Mouse (Mus musculus) G1E (cell line): Measurements from ENCODE around the gene Taok1. TPM values are rescaled to one million over a fixed set of nuclear protein-coding genes. Genes with fewer than 3 reads are reported as not detected.

Experiments
- ATAC-seq: 2 replicates; pipeline ENCODE4 v1.8.0; 2016; ENCODE audit warnings: mild to moderate bottlenecking; ENCODE audit not compliant: insufficient number of reproducible peaks, poor library complexity, low FRiP score, severe bottlenecking; ENCODE audit errors: extremely low read depth
- DNase-seq: peaks from one replicate; pipeline ENCODE4 v3.0.0; 2012; ENCODE audit warnings: low spot score
- H3K27me3 ChIP-seq: 2 replicates; pipeline ENCODE4 v1.6.1; 2012; ENCODE audit warnings: mild to moderate bottlenecking, low read length, inconsistent platforms; ENCODE audit not compliant: insufficient read depth
- H3K36me3 ChIP-seq: replicated peaks from 2 replicates; pipeline ENCODE3; 2012; ENCODE audit warnings: mild to moderate bottlenecking, inconsistent platforms
- H3K4me1 ChIP-seq: 2 replicates; pipeline ENCODE4 v1.6.1; 2012; ENCODE audit warnings: low read depth, low read length, inconsistent platforms, mixed read lengths; ENCODE audit not compliant: insufficient read depth
- H3K4me3 ChIP-seq: 2 replicates; pipeline ENCODE4 v1.5.1; 2012; ENCODE audit warnings: low read depth, mild to moderate bottlenecking, inconsistent platforms, low read length, moderate library complexity, mixed read lengths
- H3K9me3 ChIP-seq: replicated peaks from 2 replicates; pipeline ENCODE4 v1.6.1; 2012; ENCODE audit warnings: inconsistent platforms
- CTCF ChIP-seq: IDR thresholded peaks from 2 replicates; pipeline ENCODE4 v1.5.1; 2012; ENCODE audit warnings: low read depth, low read length, inconsistent platforms, mixed read lengths
- GATA1 ChIP-seq: IDR thresholded peaks from 2 replicates; pipeline ENCODE4 v1.6.1; 2012; ENCODE audit warnings: borderline replicate concordance, low read length, inconsistent platforms, mixed read lengths
- GATA2 ChIP-seq: IDR thresholded peaks from 2 replicates; pipeline ENCODE4 v1.6.1; 2012; ENCODE audit warnings: low read depth, low read length, inconsistent platforms, borderline replicate concordance
- POLR2AphosphoS5 ChIP-seq: IDR thresholded peaks from 2 replicates; pipeline ENCODE4 v1.6.1; 2012; ENCODE audit warnings: low read depth, low read length, inconsistent platforms; ENCODE audit not compliant: insufficient replicate concordance
- TAL1 ChIP-seq: conservative IDR thresholded peaks from 2 replicates; pipeline ENCODE4 v1.6.1; 2012; ENCODE audit warnings: low read depth, low read length, inconsistent platforms, mixed read lengths
- polyA plus RNA-seq: library from polyadenylated mRNA; stranded (reverse); fragments of >175 nt; gene quantifications from 2 replicates; pipeline ENCODE4 v1.2.3, GENCODE M21; 2012
- total RNA-seq, 2 experiments: library from RNA; stranded (forward) in 1 of 2; stranded (reverse) in 1 of 2; fragments of 200-1000 nt in 1 of 2; fragments of >200 nt in 1 of 2; fragmentation: Nextera tagmentation in 1 of 2; gene quantifications; 2 replicates each; pipeline ENCODE4 v1.2.3; 2014 to 2017

Taok1 gene
- total and polyA plus RNA-seq, 3 experiments = 2.5 to 50.1 (median 45.6) TPM

DNA sequence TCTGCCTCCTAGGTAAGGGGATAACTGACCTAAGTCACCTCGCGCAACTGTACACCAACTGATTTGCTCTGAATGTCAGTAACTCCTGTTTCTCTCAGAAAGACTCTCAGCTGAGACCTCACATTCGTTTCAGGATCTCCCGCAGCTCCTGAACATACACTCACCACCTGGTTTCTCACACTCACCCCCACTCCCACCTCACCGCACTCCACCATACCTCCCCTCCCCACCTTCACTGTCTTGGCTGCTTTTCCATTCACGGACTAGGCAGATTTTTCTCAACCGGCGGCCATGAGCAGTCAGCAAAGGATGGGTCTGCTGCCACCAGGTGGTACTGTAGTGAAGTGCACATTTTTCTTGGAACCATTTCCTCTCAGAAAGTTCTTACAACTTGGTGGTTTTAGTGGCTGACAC is 22.6 kb upstream of the Taok1 start:
- Histone ChIP-seq H3K27me3 (peaks cover 9% of the 10 kb centered on the region), H3K4me3 (peak overlapping the region; percentile 66), H3K4me1 (peaks cover 47% of the 10 kb centered on the region), H3K9me3 (peaks cover 3% of the 10 kb centered on the region; the same call in 1 of the 2 replicates), H3K36me3 (no peaks in the 10 kb centered on the region)
- TF ChIP-seq CTCF (peak; percentile 66), GATA1 (no peak)
- ATAC-seq (no peak; the same call in 1 of the 2 replicates), DNase-seq (peak; percentile 41)

GRCm38 (mm10) chr11:77629476-77629875 is 21.9 kb upstream of the Taok1 start:
- Histone ChIP-seq H3K9me3 (peaks cover 3% of the 10 kb centered on the region; the same call in 1 of the 2 replicates), H3K27me3 (peaks cover 9% of the 10 kb centered on the region), H3K4me1 (peaks cover 55% of the 10 kb centered on the region), H3K4me3 (no peak overlapping the region), H3K36me3 (no peaks in the 10 kb centered on the region)
- DNase-seq = peak; percentile 32
- TF ChIP-seq GATA1 (no peak), TAL1 (no peak), CTCF (no peak), GATA2 (no peak), POLR2AphosphoS5 (no peak)
- ATAC-seq = no peak

DNA sequence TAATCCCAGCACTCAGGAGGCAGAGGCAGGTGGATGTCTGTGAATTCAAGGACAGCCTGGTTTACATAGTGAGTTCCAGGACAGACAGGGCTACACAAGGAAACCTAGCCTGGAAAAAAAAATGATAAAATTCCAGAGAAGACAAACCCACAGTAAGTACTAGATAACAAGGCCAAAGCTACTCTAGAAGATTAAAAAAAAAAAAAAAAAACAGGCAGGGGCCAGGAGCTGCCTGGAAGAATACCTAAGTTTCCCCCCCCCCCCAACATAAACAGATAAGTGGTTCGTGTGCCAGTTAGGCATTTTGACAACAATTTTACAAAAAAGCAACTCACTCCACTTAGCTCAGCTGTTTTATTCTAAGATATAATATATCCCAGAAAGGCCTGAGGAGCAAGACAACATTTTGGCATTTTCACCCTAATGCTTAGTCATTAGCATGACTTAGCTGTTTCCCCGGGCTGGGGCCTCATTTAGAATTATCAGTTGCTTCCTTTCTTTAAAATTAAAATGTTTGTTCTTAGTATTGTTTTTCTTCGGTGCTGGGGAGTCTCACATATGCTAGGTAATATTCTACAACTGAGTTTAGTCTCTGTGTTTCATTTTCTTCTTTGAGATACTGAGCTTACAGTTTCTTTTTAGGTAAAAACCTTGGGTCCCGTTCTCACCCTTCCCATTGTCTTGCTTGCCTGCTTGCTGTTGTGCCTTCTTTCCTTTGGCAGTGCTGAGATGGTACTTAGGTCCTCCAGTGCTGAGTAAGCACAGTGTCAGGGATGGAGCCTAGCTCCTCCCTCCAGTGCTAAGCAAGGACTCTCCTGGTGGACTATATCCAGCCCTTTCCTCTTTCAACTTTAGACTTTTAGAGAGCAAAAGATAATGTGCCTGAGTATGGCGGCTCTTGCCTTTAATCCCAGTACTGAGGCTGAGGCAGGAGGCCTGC is 19.3 kb upstream of the Taok1 start:
- Histone ChIP-seq H3K9me3 (no peaks in the 10 kb centered on the region), H3K27me3 (peaks cover 2% of the 10 kb centered on the region; the same call in 1 of the 2 replicates), H3K4me3 (no peak overlapping the region; the same call in 1 of the 2 replicates), H3K36me3 (no peaks in the 10 kb centered on the region), H3K4me1 (peaks cover 70% of the 10 kb centered on the region)
- ATAC-seq (no peak; the same call in 1 of the 2 replicates), DNase-seq (peak; percentile 24)
- TF ChIP-seq TAL1 = no peak
- TF ChIP-seq CTCF = no peak
- TF ChIP-seq GATA2 = no peak
- no peak for TF ChIP-seq GATA1
- no peak for TF ChIP-seq POLR2AphosphoS5

DNA sequence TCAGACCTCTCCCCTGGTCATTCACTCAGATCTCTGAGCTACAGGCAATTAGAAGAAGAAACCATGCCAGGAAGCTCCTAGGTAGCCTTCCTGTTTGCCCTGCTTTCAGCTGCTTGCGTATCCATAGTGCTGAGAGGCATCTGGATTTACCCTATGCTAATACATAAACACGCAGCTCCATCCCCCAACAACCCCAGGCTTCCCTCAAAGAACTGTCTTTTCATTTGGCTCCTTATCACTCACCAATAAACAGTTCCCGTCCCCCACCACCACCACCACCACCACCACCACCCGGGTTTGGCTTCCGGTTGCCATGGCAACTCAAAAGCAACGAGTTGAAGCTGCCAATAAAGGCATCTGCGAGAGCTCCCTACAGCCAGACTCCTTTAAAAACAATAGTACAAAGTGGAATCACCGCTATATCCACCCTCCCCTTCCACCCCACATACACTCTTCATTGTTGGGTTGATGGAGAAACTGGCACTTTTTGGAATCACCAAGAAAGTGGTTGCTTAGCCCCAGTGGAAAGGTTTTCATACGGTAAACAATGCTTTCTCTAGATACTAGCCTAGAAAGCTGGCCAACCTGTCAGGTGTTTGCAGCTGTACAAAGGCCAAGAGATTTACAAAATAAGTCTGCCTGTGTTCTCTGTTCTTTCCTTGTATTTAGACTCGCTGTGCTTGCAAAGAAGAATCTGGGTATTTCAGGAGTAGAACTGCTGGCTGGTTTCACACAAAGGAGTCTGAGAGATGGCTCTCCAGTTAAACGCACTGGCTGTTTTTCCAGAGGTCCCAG is 17.6 kb upstream of the Taok1 start:
- ATAC-seq = no peak
- 0 out of 2 replicates have a peak, but pooled peaks cover 2% of the 10 kb centered on the region for H3K27me3 ChIP-seq
- peak overlapping the region; percentile 33; the same call in 1 of the 2 replicates for H3K4me3 ChIP-seq
- TF ChIP-seq CTCF = no peak
- TF ChIP-seq GATA2 = no peak
- no peak for TF ChIP-seq TAL1
- TF ChIP-seq GATA1 = no peak
- no peak for TF ChIP-seq POLR2AphosphoS5
- no peaks in the 10 kb centered on the region for H3K9me3 ChIP-seq
- no peaks in the 10 kb centered on the region for H3K36me3 ChIP-seq
- DNase-seq = peak; percentile 27
- peaks cover 67% of the 10 kb centered on the region for H3K4me1 ChIP-seq

GRCm38 (mm10) chr11:77624441-77625060 is 16.9 kb upstream of the Taok1 start:
- no peak for DNase-seq
- no peak for TF ChIP-seq GATA2
- no peak for TF ChIP-seq GATA1
- TF ChIP-seq TAL1 = no peak
- no peak for TF ChIP-seq CTCF
- TF ChIP-seq POLR2AphosphoS5 = no peak
- H3K4me1 ChIP-seq = peaks cover 62% of the 10 kb centered on the region
- H3K4me3 ChIP-seq = peak overlapping the region; percentile 33; the same call in 1 of the 2 replicates
- H3K36me3 ChIP-seq = no peaks in the 10 kb centered on the region
- no peaks in the 10 kb centered on the region for H3K9me3 ChIP-seq
- 0 out of 2 replicates have a peak, but pooled peaks cover 2% of the 10 kb centered on the region for H3K27me3 ChIP-seq
- ATAC-seq = no peak
